Mouse (Mus musculus) v-Abl transformed pro-B cells (cell line): Measurements from ENCODE around the gene Olfr728.

ENCODE experiments used
- in situ Hi-C, 2 experiments: fragments of 400-800 bp; cut with MboI; formaldehyde crosslinking; loops; one replicate each; pipeline ENCODE4 v1.15.1; 2025; ENCODE audit not compliant: unreplicated experiment in 2 of 2

The Olfr728 gene

GRCm38 (mm10) chr14:50142580-50142979 is at the start of gene Olfr728:
TSS of gene Olfr728 (minus strand) at chr14:50142680.
- in situ Hi-C loops, result no loop called here

DNA sequence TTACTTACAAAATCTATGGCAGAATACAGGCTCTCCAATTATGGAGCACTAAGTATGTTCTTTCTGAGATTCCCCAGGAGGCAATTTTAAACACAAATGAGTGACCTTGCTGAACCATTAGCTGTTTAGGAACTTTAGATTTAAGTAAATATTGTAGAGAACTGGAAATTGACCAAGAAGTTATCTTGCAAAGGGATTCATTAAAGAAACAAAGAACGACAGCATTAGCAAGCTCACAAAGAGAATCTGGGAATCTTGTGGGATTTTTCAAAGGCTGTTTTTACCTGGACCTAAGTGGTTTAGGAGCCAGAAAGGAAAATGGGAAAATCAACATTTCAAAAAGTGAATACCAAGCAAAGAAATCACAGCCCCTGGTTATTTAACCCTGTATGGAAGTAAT is 45.6 kb upstream of the Olfr728 start, which contains the start of gene Olfr730:
Gene Olfr730 (minus strand): TSS at position 101 of the 400 bp plus-strand sequence.
- in situ Hi-C loops, result no loop called here

GRCm38 (mm10) chr14:50152810-50153209 is 10.3 kb upstream of the Olfr728 start, which contains the start of gene Olfr729:
TSS of gene Olfr729 (minus strand) at chr14:50152910.
- in situ Hi-C loops, result no loop called here

DNA sequence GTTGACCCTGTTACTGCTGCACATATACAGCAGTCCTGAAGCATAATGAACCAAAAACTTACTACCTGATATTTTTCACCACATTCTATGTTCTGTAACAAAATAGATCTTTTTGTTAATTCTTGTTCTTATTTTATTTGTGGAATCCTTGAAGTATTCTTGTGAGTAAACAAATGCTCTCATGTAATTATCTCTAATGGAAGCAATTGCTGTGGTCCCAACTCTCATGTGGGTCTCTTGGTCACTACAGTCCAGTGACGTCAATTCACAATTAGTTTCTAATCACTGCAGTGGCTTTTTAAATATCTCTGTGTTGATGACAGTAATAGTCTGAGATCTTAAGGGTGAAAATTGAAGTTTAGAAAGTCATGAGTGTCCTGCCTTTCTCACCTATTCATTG is 19.6 kb downstream of the Olfr728 start, which contains the start of gene Olfr727:
Gene Olfr727 (plus strand): TSS at position 301 of the 400 bp plus-strand sequence.
- in situ Hi-C loops, result no loop called here

GRCm38 (mm10) chr14:50090853-50091252 is 51.6 kb downstream of the Olfr728 start, which contains the start of gene Olfr726:
TSS of gene Olfr726 (minus strand) at chr14:50090953.
- in situ Hi-C loops, result no loop called here
